8 mouse cellular contexts compared by ENCODE assay signal in genomic region chr6:67228459-67229107, GRCm38 (mm10). TPM values are rescaled to one million over a fixed set of nuclear protein-coding genes. Genes with fewer than 3 reads are reported as not detected.
DNase-seq lines count a peak whose midpoint lies in the region; ATAC-seq lines count a peak whose summit lies in the region.

No protein-coding gene starts in this region.

- H3K9me3 ChIP-seq in heart, embryonic 11.5 days (replicated peaks; ENCODE audit: control insufficient read depth, low read length) = no peaks in the 10 kb centered on the region
- H3K9me3 ChIP-seq in midbrain, embryonic 11.5 days (ENCODE audit: control insufficient read depth, low read length) = no peaks in the 10 kb centered on the region

- peak; percentile 2 to 17 for DNase-seq in layer of hippocampus, postnatal 14 days (ENCODE audit: low spot score in 2 of 2)
- DNase-seq in layer of hippocampus, adult 9-11 months = no peak
- peak; percentile 40 for DNase-seq in embryo, embryonic 9.5 days (ENCODE audit: extremely low spot score)
- DNase-seq in kidney, postnatal 10 days = peak; percentile 7
- DNase-seq in midbrain, embryonic 11.5 days (ENCODE audit: low spot score, missing footprints) = peak; percentile 90
- no peak for DNase-seq in spleen, postnatal 4 days (ENCODE audit: low spot score in 2 of 2)
- DNase-seq in thymus, postnatal 25 days = no peak

- H3K27ac ChIP-seq in heart, embryonic 11.5 days (ENCODE audit: low read depth, low read length) = peak overlapping the region; percentile 86
- no peak overlapping the region for H3K27ac ChIP-seq in midbrain, embryonic 11.5 days (ENCODE audit: low read depth, low read length)

- peak overlapping the region; percentile 60 for H3K4me2 ChIP-seq in heart, embryonic 11.5 days
- H3K4me2 ChIP-seq in midbrain, embryonic 11.5 days = peak overlapping the region; percentile 24

- peaks cover 5% of the 10 kb centered on the region; the same call in 1 of the 2 replicates for H3K4me1 ChIP-seq in heart, embryonic 11.5 days (ENCODE audit: control insufficient read depth, insufficient read depth, low read length)
- peaks cover 5% of the 10 kb centered on the region for H3K4me1 ChIP-seq in midbrain, embryonic 11.5 days (ENCODE audit: control insufficient read depth, insufficient read depth, low read length)

- peak overlapping the region; percentile 34 for H3K4me3 ChIP-seq in heart, embryonic 11.5 days (ENCODE audit: low read depth, low read length)
- H3K4me3 ChIP-seq in midbrain, embryonic 11.5 days (ENCODE audit: low read depth, low read length) = no peak overlapping the region

- H3K9ac ChIP-seq in heart, embryonic 11.5 days (ENCODE audit: low read depth, low read length) = peak overlapping the region; percentile 40
- no peak overlapping the region for H3K9ac ChIP-seq in midbrain, embryonic 11.5 days (ENCODE audit: low read length)

- H3K36me3 ChIP-seq in heart, embryonic 11.5 days (ENCODE audit: control insufficient read depth, insufficient read depth, low read length) = no peaks in the 10 kb centered on the region
- no peaks in the 10 kb centered on the region for H3K36me3 ChIP-seq in midbrain, embryonic 11.5 days (ENCODE audit: control insufficient read depth, insufficient read depth, low read length)

- H3K27me3 ChIP-seq in heart, embryonic 11.5 days (ENCODE audit: control insufficient read depth, insufficient read depth, low read length) = no peaks in the 10 kb centered on the region
- H3K27me3 ChIP-seq in midbrain, embryonic 11.5 days (ENCODE audit: control insufficient read depth, insufficient read depth, low read length) = no peaks in the 10 kb centered on the region

- 8% methylated on average over 18 of the region's 18 CpGs for WGBS in heart, embryonic 11.5 days (ENCODE audit: insufficient replicate concordance)
- WGBS in midbrain, embryonic 11.5 days = 18% methylated on average over 18 of the region's 18 CpGs

- ATAC-seq in heart, embryonic 11.5 days (replicated peaks; ENCODE audit: insufficient number of reproducible peaks, low FRiP score, low TSS enrichment) = peak; percentile 70
- peak; percentile 84 for ATAC-seq in midbrain, embryonic 11.5 days (ENCODE audit: low FRiP score)

RNA-seq across cellular contexts. Expression of gene Serbp1, which starts 9.4 kb away (rescaled TPM):
- 100 to 1,000 TPM; 227 to 243 TPM for total RNA-seq in layer of hippocampus, postnatal 14 days (2021)
- 447 and 449 TPM in 2 replicates for polyA plus RNA-seq in heart, embryonic 11.5 days (2014; fragmentation: Nextera tagmentation; extraction: Ambion mirVana)
- polyA plus RNA-seq in midbrain, embryonic 11.5 days (2014; fragmentation: Nextera tagmentation; extraction: Ambion mirVana) = 547 and 588 TPM in 2 replicates

Comparison
In these comparisons a context has a peak if more than half of its experiments do, and no peak if none do; other contexts are left out.
1. DNase-seq: peak in layer of hippocampus, postnatal 14 days (2 of 2), embryo, embryonic 9.5 days (single experiment), kidney, postnatal 10 days (single experiment) and midbrain, embryonic 11.5 days (single experiment); none in layer of hippocampus, adult 9-11 months (single experiment), spleen, postnatal 4 days (0 of 2) and thymus, postnatal 25 days (single experiment).